Mouse (Mus musculus) testis, adult 2 months (tissue): ENCODE measurements around the gene Sorbs2. TPM values are rescaled to one million over a fixed set of nuclear protein-coding genes. Genes with fewer than 3 reads are reported as not detected.

ENCODE experiments used
- H3K27ac ChIP-seq: fragments of 200-500 bp; 2 replicates; pipeline ENCODE4 v1.5.1; 2012; ENCODE audit warnings: low read depth, low read length; ENCODE audit not compliant: control insufficient read depth, insufficient read depth
- H3K27me3 ChIP-seq: fragments of 200-500 bp; 2 replicates; pipeline ENCODE4 v1.6.1; 2012; ENCODE audit warnings: mild to moderate bottlenecking, low read length, moderate library complexity; ENCODE audit not compliant: control insufficient read depth, insufficient read depth
- H3K36me3 ChIP-seq: fragments of 200-500 bp; 2 replicates; pipeline ENCODE4 v1.6.1; 2012; ENCODE audit warnings: mild to moderate bottlenecking, low read length; ENCODE audit not compliant: control insufficient read depth, insufficient read depth
- H3K4me1 ChIP-seq: fragments of 200-500 bp; 2 replicates; pipeline ENCODE4 v1.6.1; 2012; ENCODE audit warnings: low read length; ENCODE audit not compliant: control insufficient read depth, insufficient read depth
- H3K4me3 ChIP-seq: fragments of 200-500 bp; 2 replicates; pipeline ENCODE4 v1.5.1; 2012; ENCODE audit warnings: low read depth, mild to moderate bottlenecking, low read length, moderate library complexity, mixed read lengths; ENCODE audit not compliant: control insufficient read depth
- CTCF ChIP-seq: fragments of 200-500 bp; IDR thresholded peaks from 2 replicates; pipeline ENCODE4 v1.5.1; 2012; ENCODE audit warnings: low read depth, mild to moderate bottlenecking, inconsistent platforms, low read length, moderate library complexity; ENCODE audit not compliant: control insufficient read depth, insufficient read depth, insufficient replicate concordance
- POLR2A ChIP-seq: fragments of 200-500 bp; IDR thresholded peaks from 2 replicates; pipeline ENCODE4 v1.6.1; 2012; ENCODE audit warnings: low read depth, mild to moderate bottlenecking, inconsistent platforms, low read length, moderate library complexity; ENCODE audit not compliant: control insufficient read depth
- polyA plus RNA-seq: library from polyadenylated mRNA; depleted of rRNA; stranded (reverse); fragments of >200 nt; gene quantifications from 2 replicates; pipeline ENCODE4 v1.2.3, GENCODE M21; 2012

Sorbs2 gene
- polyA plus RNA-seq, 1 experiment, result 5.8 TPM

DNA sequence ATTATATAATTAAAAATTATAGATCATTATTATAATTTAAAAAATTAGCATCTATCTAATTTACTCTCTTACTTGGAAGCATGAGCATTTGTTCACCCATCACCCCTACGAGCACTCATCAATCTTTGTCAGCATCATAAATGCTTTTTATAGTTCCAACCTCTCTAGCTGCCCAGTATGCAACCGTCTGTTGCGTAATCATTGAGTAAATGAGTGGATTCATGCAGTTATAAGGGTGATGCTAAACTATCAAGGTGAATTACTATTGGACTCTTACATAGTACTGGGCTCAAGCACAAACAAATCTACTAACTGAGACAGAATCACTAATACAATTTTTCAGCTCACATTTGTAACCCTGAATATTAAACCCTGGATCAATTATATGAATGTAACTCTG, 44.6 kb downstream of the Sorbs2 start:
- Histone ChIP-seq H3K36me3 (no peaks in the 10 kb centered on the region), H3K4me3 (no peak overlapping the region), H3K27me3 (no peaks in the 10 kb centered on the region), H3K27ac (no peak overlapping the region), H3K4me1 (0 out of 2 replicates have a peak, but pooled peaks cover 2% of the 10 kb centered on the region)
- TF ChIP-seq CTCF, result no peak
- no peak for TF ChIP-seq POLR2A

DNA sequence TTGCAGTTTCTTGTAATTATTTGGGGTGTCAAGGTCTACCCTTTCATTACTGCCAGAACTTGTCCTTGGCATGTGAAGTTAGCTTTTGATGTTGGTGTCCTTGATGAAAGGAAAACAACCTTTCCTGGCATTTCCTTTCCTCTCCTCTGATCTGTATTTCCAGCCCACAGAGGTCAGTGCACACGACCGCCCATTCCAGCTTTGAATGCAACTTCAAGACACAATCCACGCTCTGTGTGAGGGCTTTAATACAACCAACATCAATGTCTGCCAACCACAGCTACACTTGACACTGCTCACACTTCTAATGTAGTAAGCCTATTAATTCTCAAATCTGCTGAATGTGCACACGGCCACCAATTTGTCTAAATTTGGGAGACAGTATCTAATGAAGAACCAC, 47.0 kb downstream of the Sorbs2 start:
- no peak overlapping the region for H3K27ac ChIP-seq
- H3K36me3 ChIP-seq, result no peaks in the 10 kb centered on the region
- TF ChIP-seq CTCF (no peak), POLR2A (no peak)
- H3K4me3 ChIP-seq, result no peak overlapping the region
- H3K27me3 ChIP-seq, result no peaks in the 10 kb centered on the region
- H3K4me1 ChIP-seq, result 0 out of 2 replicates have a peak, but pooled peaks cover 2% of the 10 kb centered on the region

DNA sequence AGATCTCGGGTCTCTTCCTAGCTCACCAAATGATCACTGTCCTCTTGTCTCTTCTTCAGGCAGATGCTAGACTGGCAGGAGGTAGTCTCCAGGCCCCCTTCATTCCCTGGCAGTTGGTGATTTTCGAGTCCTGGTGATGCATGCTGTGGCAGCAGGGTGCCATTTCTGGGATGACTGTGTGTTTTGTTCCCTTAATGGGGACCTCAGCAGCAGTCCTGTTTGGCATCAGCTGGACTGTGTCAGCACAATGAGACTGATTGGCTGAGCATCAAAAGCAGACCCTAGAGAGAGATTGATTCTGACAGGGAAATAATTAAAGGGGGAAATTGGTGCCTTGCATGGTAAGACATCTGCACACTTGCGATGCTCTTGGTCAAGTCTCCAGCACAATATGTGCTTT, 50.3 kb downstream of the Sorbs2 start:
- no peak overlapping the region for H3K4me3 ChIP-seq
- peaks cover 2% of the 10 kb centered on the region; the same call in 1 of the 2 replicates for H3K4me1 ChIP-seq
- TF ChIP-seq POLR2A (no peak), CTCF (no peak)
- no peaks in the 10 kb centered on the region for H3K27me3 ChIP-seq
- no peak overlapping the region for H3K27ac ChIP-seq
- no peaks in the 10 kb centered on the region for H3K36me3 ChIP-seq

DNA sequence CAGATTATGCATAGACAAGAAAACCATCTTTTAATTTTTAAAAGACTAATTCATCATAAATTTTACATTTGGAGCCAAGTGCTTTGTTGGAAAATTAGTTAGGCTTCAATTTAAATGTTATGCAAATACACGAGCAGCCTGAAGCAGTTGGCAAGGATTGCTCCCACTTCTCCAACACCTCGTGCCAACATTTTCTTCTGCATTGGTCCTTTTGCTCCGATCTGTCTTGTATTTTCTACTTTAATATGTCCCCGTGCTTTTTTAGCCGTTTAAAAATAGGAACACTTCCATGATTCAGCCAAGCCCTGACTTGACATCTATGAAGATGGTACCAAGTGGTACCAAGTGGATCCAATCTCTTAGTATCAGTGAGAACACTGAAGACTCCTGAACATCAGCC, 50.8 kb downstream of the Sorbs2 start:
- no peak overlapping the region for H3K27ac ChIP-seq
- TF ChIP-seq POLR2A, result no peak
- TF ChIP-seq CTCF, result no peak

DNA sequence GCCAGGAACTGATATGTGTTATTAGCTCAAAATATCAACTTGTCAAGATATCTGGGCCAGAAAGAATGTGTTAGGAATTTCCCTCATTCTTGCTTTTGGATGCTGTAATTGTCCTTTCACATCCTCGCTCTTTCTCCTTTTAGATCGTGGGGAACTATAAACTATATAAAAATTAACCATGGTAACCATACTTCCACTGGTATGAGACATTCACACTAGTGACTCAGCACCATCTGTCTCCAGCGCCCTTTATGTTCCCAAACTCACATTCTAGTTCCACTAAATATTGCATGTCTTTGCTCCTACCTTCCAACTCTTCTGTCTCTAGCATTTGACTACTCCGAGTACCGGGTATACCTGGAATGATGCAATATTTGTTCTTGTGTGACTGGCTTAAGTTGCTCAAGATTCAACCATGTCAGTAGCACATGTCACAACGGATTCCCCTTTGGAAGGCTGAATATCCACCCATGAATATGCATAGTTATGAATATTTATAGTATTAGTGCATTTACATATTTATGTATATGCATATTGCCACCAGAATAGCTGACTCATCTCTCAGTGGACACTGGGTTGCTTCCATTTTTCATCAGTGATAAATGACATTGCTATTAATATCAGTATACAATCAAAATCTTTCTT, 51.7 kb downstream of the Sorbs2 start:
- Histone ChIP-seq H3K27me3 (no peaks in the 10 kb centered on the region), H3K4me3 (no peak overlapping the region), H3K4me1 (peaks cover 2% of the 10 kb centered on the region; the same call in 1 of the 2 replicates), H3K36me3 (no peaks in the 10 kb centered on the region), H3K27ac (no peak overlapping the region)
- TF ChIP-seq CTCF, result no peak
- no peak for TF ChIP-seq POLR2A

More for the DNA sequence above, 50.8 kb downstream of the Sorbs2 start:
- Histone ChIP-seq H3K4me3 (no peak overlapping the region), H3K27me3 (no peaks in the 10 kb centered on the region), H3K36me3 (no peaks in the 10 kb centered on the region), H3K4me1 (peaks cover 2% of the 10 kb centered on the region; the same call in 1 of the 2 replicates)

DNA sequence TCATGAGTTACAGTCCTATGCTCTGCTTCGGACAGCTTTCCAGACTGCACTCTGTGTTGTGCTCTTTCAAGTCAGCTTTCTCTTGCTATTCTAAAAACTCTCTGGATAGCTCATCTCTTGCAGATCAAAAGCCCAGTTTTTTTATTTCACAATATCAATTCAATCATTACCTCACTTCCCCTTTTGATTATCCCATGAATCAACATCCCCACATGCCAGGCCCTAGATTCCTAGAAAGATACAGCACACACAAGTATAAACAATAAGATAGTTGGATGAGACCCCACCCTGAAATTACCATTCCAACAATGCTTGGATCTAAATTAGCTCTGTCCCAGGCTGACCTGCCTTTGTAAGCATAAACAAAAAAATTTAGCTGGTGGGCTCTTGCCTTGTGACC, 57.6 kb downstream of the Sorbs2 start:
- H3K27me3 ChIP-seq, result no peaks in the 10 kb centered on the region
- TF ChIP-seq POLR2A (no peak), CTCF (no peak)
- no peak overlapping the region for H3K4me3 ChIP-seq
- H3K36me3 ChIP-seq, result no peaks in the 10 kb centered on the region
- no peak overlapping the region for H3K27ac ChIP-seq
- H3K4me1 ChIP-seq, result no peaks in the 10 kb centered on the region; the same call in 1 of the 2 replicates

DNA sequence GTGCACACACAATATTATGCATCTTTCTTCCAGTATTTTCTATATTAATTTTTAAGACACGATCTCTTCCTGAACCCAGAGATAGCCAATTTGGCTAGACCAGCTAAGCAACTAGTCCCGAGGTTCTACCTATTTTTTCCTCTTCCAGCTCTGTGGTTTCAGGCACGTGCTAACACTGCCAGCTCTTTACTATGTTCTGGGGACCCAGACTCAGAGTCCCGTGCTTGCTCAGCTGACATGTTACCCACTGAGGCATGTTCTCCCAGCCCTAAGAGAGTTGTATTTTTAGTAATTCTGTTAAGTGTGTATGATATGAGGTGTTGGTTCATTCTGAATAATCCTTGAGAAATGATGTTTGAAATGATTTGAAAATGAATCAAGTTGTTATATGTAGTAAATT, 62.5 kb downstream of the Sorbs2 start:
- H3K4me1 ChIP-seq, result no peaks in the 10 kb centered on the region
- no peak overlapping the region for H3K27ac ChIP-seq
- no peak for TF ChIP-seq POLR2A
- TF ChIP-seq CTCF, result no peak
- H3K36me3 ChIP-seq, result no peaks in the 10 kb centered on the region
- H3K4me3 ChIP-seq, result no peak overlapping the region
- H3K27me3 ChIP-seq, result no peaks in the 10 kb centered on the region
